Mouse (Mus musculus) lung, adult 2 months (tissue): Measurements from ENCODE around the gene Irf2. TPM values are rescaled to one million over a fixed set of nuclear protein-coding genes. Genes with fewer than 3 reads are reported as not detected.

Experiments
- DNase-seq: peaks from one replicate; pipeline ENCODE4 v3.0.0; 2022
- H3K4me1 ChIP-seq: fragments of 200-500 bp; 2 replicates; pipeline ENCODE4 v1.6.1; 2011; ENCODE audit warnings: low read length; ENCODE audit not compliant: control insufficient read depth, insufficient read depth
- H3K4me3 ChIP-seq: fragments of 200-500 bp; replicated peaks from 2 replicates; pipeline ENCODE3; 2011; ENCODE audit warnings: low read depth, mild to moderate bottlenecking, control low read depth, low read length; ENCODE audit errors: extremely low read depth
- CTCF ChIP-seq: fragments of 200-500 bp; IDR thresholded peaks from 2 replicates; pipeline ENCODE4 v1.5.1; 2011; ENCODE audit warnings: mild to moderate bottlenecking, low read length, control low read depth; ENCODE audit not compliant: insufficient read depth
- POLR2A ChIP-seq: fragments of 200-500 bp; IDR thresholded peaks from 2 replicates; pipeline ENCODE4 v1.6.1; 2011; ENCODE audit warnings: low read depth, mild to moderate bottlenecking, control low read depth, low read length, borderline replicate concordance; ENCODE audit errors: extremely low read depth
- WGBS: fragments of 180-500 bp; shearing (Covaris S2); methylation state at CpG from one replicate; pipeline ENCODE4 v1.1.7; 2018; 5-methylcytosine and 5-hydroxymethylcytosine counted together
- polyA plus RNA-seq: library from polyadenylated mRNA; depleted of rRNA; stranded (reverse); fragments of >200 nt; gene quantifications from 2 replicates; pipeline ENCODE4 v1.2.3, GENCODE M21; 2012

Irf2 gene
- polyA plus RNA-seq, 1 experiment: 24.6 TPM

GRCm38 (mm10) chr8:46710289-46710688, 29.2 kb upstream of the Irf2 start:
- TF ChIP-seq CTCF: no peak
- TF ChIP-seq POLR2A: no peak
- H3K4me3 ChIP-seq: no peak overlapping the region
- no peaks in the 10 kb centered on the region for H3K4me1 ChIP-seq
- WGBS: 83% methylated on average over 8 of the region's 8 CpGs
- no peak for DNase-seq

GRCm38 (mm10) chr8:46711496-46711895, 28.0 kb upstream of the Irf2 start:
- 59% methylated on average over 1 of the region's 2 CpGs for WGBS
- Histone ChIP-seq H3K4me1 (no peaks in the 10 kb centered on the region), H3K4me3 (no peak overlapping the region)
- no peak for DNase-seq
- no peak for TF ChIP-seq POLR2A
- TF ChIP-seq CTCF: no peak

GRCm38 (mm10) chr8:46713178-46713577, 26.4 kb upstream of the Irf2 start:
- TF ChIP-seq CTCF (no peak), POLR2A (no peak)
- 82% methylated on average over 11 of the region's 11 CpGs for WGBS
- H3K4me1 ChIP-seq: no peaks in the 10 kb centered on the region
- no peak overlapping the region for H3K4me3 ChIP-seq
- no peak for DNase-seq

- Histone ChIP-seq H3K4me1 (no peaks in the 10 kb centered on the region), H3K4me3 (no peak overlapping the region)
- no peak for DNase-seq
- TF ChIP-seq POLR2A (no peak), CTCF (no peak)
- WGBS: 14% methylated on average over 6 of the region's 6 CpGs
Observed at GRCm38 (mm10) chr8:46713844-46714243, 25.7 kb upstream of the Irf2 start.

GRCm38 (mm10) chr8:46714400-46714799, 25.1 kb upstream of the Irf2 start:
- DNase-seq: no peak
- H3K4me3 ChIP-seq: no peak overlapping the region
- TF ChIP-seq POLR2A: no peak
- no peak for TF ChIP-seq CTCF
- WGBS: 42% methylated on average over 3 of the region's 3 CpGs
- no peaks in the 10 kb centered on the region for H3K4me1 ChIP-seq

- Histone ChIP-seq H3K4me3 (no peak overlapping the region), H3K4me1 (no peaks in the 10 kb centered on the region)
- 53% methylated on average over 11 of the region's 11 CpGs for WGBS
- TF ChIP-seq CTCF: no peak
- TF ChIP-seq POLR2A: no peak
- DNase-seq: no peak
Observed at GRCm38 (mm10) chr8:46716477-46716876, 23.1 kb upstream of the Irf2 start.

GRCm38 (mm10) chr8:46717170-46717569, 22.4 kb upstream of the Irf2 start:
- DNase-seq: no peak
- 70% methylated on average over 6 of the region's 6 CpGs for WGBS
- Histone ChIP-seq H3K4me1 (no peaks in the 10 kb centered on the region), H3K4me3 (no peak overlapping the region)
- TF ChIP-seq POLR2A: no peak
- TF ChIP-seq CTCF: no peak

- WGBS: 76% methylated on average over 8 of the region's 8 CpGs
- no peak for TF ChIP-seq CTCF
- no peak for TF ChIP-seq POLR2A
- H3K4me1 ChIP-seq: no peaks in the 10 kb centered on the region
Observed at GRCm38 (mm10) chr8:46718301-46718700, 21.2 kb upstream of the Irf2 start.

GRCm38 (mm10) chr8:46718747-46719146, 20.8 kb upstream of the Irf2 start:
- 90% methylated on average over 5 of the region's 5 CpGs for WGBS
- DNase-seq: no peak
- TF ChIP-seq CTCF: no peak
- no peak for TF ChIP-seq POLR2A
- Histone ChIP-seq H3K4me1 (no peaks in the 10 kb centered on the region), H3K4me3 (no peak overlapping the region)

More at GRCm38 (mm10) chr8:46718301-46718700, 21.2 kb upstream of the Irf2 start:
- no peak overlapping the region for H3K4me3 ChIP-seq
- no peak for DNase-seq

- WGBS: 78% methylated on average over 4 of the region's 4 CpGs
- H3K4me3 ChIP-seq: no peak overlapping the region
- TF ChIP-seq CTCF (no peak), POLR2A (no peak)
- no peaks in the 10 kb centered on the region for H3K4me1 ChIP-seq
- DNase-seq: no peak
Observed at GRCm38 (mm10) chr8:46720656-46721055, 18.9 kb upstream of the Irf2 start.
